Mouse (Mus musculus): Measurements from ENCODE around the gene Prkcsh.

- no peak for TF ChIP-seq TCF12 (IDR thresholded peaks at IDR 0.05; ENCODE audit: low read depth, low read length)
- no peak for TF ChIP-seq CTCF (IDR thresholded peaks at IDR 0.05 in 2 of 3, conservative IDR thresholded peaks at IDR 0.05 in 1 of 3; ENCODE audit: control insufficient read depth in 1 of 3, insufficient read depth in 1 of 3, low read depth in 2 of 3, low read length in 3 of 3, poor library complexity in 1 of 3, severe bottlenecking in 1 of 3)
- TF ChIP-seq POLR2AphosphoS2 (IDR thresholded peaks at IDR 0.05; ENCODE audit: low read length), result no peak
- TF ChIP-seq POLR2A (IDR thresholded peaks at IDR 0.05; ENCODE audit: control insufficient read depth in 1 of 2, insufficient read depth in 1 of 2, low read depth in 1 of 2, low read length in 2 of 2, poor library complexity in 1 of 2), result no peak
- no peak for TF ChIP-seq USF1 (IDR thresholded peaks at IDR 0.05; ENCODE audit: low read depth, low read length)
- no peak for TF ChIP-seq NRF1 (IDR thresholded peaks at IDR 0.05; ENCODE audit: insufficient read depth, low read depth, low read length, poor library complexity, severe bottlenecking)
- no peak for TF ChIP-seq CHD2 (IDR thresholded peaks at IDR 0.05; ENCODE audit: low read length)
- TF ChIP-seq EP300 (IDR thresholded peaks at IDR 0.05; ENCODE audit: low read depth in 1 of 2, low read length in 2 of 2), result no peak
- TF ChIP-seq ZKSCAN1 (IDR thresholded peaks at IDR 0.05; ENCODE audit: low read depth, low read length), result no peak
- TF ChIP-seq NELFE (IDR thresholded peaks at IDR 0.05; ENCODE audit: low read depth, low read length), result no peak
- no peak for TF ChIP-seq BHLHE40 (IDR thresholded peaks at IDR 0.05; ENCODE audit: borderline replicate concordance, low read depth, low read length)
Measured at GRCm38 (mm10) chr9:21977331-21977730, 25.3 kb upstream of the Prkcsh start.

All from MEL (cell line).